ENCODE assay signal across 22 mouse cellular contexts in the genomic region with DNA sequence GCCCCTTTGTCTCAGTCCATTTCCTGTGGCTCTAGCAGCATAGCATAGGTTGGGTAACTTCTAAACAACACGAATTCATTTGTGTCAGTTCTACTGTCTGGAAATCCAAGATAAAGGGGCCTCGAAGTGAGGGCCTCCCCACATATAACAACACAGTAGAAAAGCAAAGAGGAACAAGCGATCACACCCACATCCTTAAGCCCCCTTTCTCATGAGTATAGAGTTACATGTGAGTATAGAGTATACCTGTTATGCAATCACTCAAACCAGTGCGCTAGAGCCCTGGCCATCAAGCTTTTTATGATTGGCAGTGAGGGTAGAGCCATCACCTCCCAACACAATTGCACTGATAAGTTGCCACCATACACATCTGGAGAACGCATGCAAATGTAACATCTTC.
DNase-seq lines count a peak whose midpoint lies in the region; ATAC-seq lines count a peak whose summit lies in the region.
"Had no signal": no experiment of that assay in that cellular context is flagged by ENCODE, and none has a peak within 500 bp of the region (broad histone marks: within the 10 kb centered on the region; RNA-seq: fewer than 3 reads in every experiment).

No protein-coding gene starts in this region.

- intact Hi-C loops in gastrocnemius, postnatal 36 days (cut with DNase I) = no loop called here

- no peak for DNase-seq in kidney, postnatal 14 days
- DNase-seq in spleen, adult 18-20 months = no peak
- no peak for DNase-seq in gastrocnemius, postnatal 36 days
- DNase-seq: adrenal gland, adult 2 months; adrenal gland, adult 8-10 months; adrenal gland, postnatal 10 days; adrenal gland, postnatal 14 days; adrenal gland, postnatal 25 days; adrenal gland, postnatal 36 days; B cell, adult 2 months; cerebellum, adult 11 months; cerebellum, adult 11-12 months had no signal

- H3K27me3 ChIP-seq in kidney, embryonic 16.5 days (ENCODE audit: insufficient read depth, low read length) = no peaks in the 10 kb centered on the region
- H3K27me3 ChIP-seq in forebrain, embryonic 16.5 days (replicated peaks; ENCODE audit: control insufficient read depth, insufficient read depth, low read length) = peaks cover 7% of the 10 kb centered on the region; the same call in 1 of the 2 replicates
- H3K27me3 ChIP-seq: CH12.LX had no signal

- H3K36me3 ChIP-seq in kidney, embryonic 16.5 days (ENCODE audit: insufficient read depth, low read length) = no peaks in the 10 kb centered on the region
- no peaks in the 10 kb centered on the region for H3K36me3 ChIP-seq in forebrain, embryonic 16.5 days (ENCODE audit: control insufficient read depth, insufficient read depth)
- H3K36me3 ChIP-seq: G1E had no signal

- H3K4me3 ChIP-seq in kidney, embryonic 16.5 days (ENCODE audit: low read length) = no peak overlapping the region
- no peak overlapping the region for H3K4me3 ChIP-seq in forebrain, embryonic 16.5 days (replicated peaks; ENCODE audit: low read length)

- H3K27ac ChIP-seq in kidney, embryonic 16.5 days (ENCODE audit: low read length) = no peak overlapping the region
- H3K27ac ChIP-seq in forebrain, embryonic 16.5 days (ENCODE audit: low read length) = no peak overlapping the region

- H3K9me3 ChIP-seq in kidney, embryonic 16.5 days (ENCODE audit: low read length) = no peaks in the 10 kb centered on the region
- H3K9me3 ChIP-seq in forebrain, embryonic 16.5 days (ENCODE audit: control insufficient read depth, low read length) = no peaks in the 10 kb centered on the region
- H3K9me3 ChIP-seq: G1E had no signal

- H3K4me1 ChIP-seq in kidney, embryonic 16.5 days (ENCODE audit: insufficient read depth, low read length) = peaks cover 7% of the 10 kb centered on the region; the same call in 1 of the 2 replicates
- peaks cover 11% of the 10 kb centered on the region for H3K4me1 ChIP-seq in forebrain, embryonic 16.5 days (replicated peaks; ENCODE audit: control insufficient read depth, insufficient read depth, low read length)

- H3K9ac ChIP-seq in kidney, embryonic 16.5 days (replicated peaks; ENCODE audit: low read length) = no peak overlapping the region
- no peak overlapping the region for H3K9ac ChIP-seq in forebrain, embryonic 16.5 days (replicated peaks; ENCODE audit: low read depth, low read length)

- no peak overlapping the region for H3K4me2 ChIP-seq in kidney, embryonic 16.5 days (replicated peaks; ENCODE audit: low read depth, low read length)
- H3K4me2 ChIP-seq in forebrain, embryonic 16.5 days (ENCODE audit: low read length) = no peak overlapping the region

- ATAC-seq in kidney, embryonic 16.5 days (ENCODE audit: low FRiP score, low TSS enrichment) = 0 out of 2 replicates have a peak, but pooled peaks have one; percentile 12
- ATAC-seq in common myeloid progenitor, adult 5-6 weeks (replicated peaks; ENCODE audit: low read depth, poor library complexity, severe bottlenecking) = peak; percentile 76
- peak; percentile 74 for ATAC-seq in granulocyte monocyte progenitor cell, adult 5-6 weeks (replicated peaks; ENCODE audit: poor library complexity, severe bottlenecking)
- peak; percentile 58 for ATAC-seq in megakaryocyte progenitor cell, adult 5-6 weeks (replicated peaks; ENCODE audit: poor library complexity)
- no peak for ATAC-seq in forebrain, embryonic 16.5 days
- ATAC-seq: activated CD4-positive, CD25-positive, alpha-beta regulatory T cell, adult 4 months; CD4-positive, CD25-positive, alpha-beta regulatory T cell, adult 4 months; Patski had no signal

- WGBS in kidney, embryonic 16.5 days = 56% methylated on average over 5 of the region's 5 CpGs
- 88% methylated on average over 5 of the region's 5 CpGs for WGBS in forebrain, embryonic 16.5 days
